Mouse (Mus musculus): ENCODE data around the gene Creb3l1.

The Creb3l1 gene

DNA sequence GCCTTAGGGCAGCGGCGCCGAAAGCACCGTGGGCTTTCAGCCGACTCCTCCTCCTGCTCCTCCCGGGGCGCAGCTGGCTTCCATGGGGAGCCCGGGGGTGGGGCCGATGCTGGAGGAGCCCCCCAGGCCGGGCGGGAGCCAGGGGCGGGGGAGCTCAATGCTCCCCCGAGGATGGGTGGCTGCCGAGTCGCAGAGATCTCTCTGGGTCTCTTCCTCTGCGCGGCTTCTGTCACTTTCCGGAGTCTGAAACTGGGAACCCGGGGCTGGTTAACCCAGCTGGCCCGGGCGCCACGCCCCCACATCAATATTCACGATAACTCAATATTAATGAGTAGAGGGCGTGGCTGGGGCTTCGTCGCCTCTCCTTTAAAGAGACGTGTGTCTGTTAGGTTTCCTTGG is at the start of gene Creb3l1:
Gene Creb3l1, minus strand, starts transcription at position 229 of the 399 bp plus-strand sequence.
- WGBS = under 1% methylated on average over 27 of the region's 27 CpGs

DNA sequence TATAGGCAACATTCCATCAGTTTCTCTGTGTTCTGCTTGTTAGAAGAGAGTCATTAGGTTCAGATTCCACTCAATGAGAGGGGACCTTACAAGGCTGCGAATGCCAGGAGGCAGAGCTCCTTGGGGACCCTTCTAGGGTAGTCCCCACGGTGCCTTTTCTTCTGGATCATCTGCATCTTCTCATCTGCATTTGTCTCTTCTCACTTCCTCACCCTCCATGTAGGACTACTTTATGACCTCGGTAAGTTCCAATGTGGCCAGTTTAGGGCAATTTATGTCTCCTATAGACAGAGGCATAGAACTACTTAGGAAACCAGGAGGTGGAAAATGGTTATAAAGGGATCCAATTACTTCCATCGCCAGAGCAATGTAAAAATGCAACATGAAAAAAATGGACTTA is 46.8 kb upstream of the Creb3l1 start:
- WGBS = 83% methylated on average over 4 of the region's 4 CpGs

- 51% methylated on average over 5 of the region's 5 CpGs for WGBS
Measured at GRCm38 (mm10) chr2:92069630-92070029, 45.3 kb upstream of the Creb3l1 start.

DNA sequence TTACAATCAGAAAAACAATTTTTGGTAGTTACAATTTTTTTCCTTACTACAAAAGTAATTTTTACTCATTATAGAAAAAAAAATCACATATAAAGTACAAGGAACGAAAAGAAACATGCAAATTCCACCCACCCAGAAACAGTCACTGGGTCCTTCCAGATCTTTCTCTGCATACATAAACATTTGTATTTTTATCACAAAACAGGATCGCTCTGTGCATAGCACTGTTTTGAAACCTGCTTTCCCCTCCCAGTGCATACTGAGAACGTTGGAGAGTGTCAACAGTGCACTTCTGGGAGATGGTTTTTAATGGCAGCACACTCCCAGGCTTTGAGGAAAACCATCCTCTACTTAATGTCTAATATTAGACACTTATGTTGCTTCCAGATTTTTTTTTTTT is 43.3 kb upstream of the Creb3l1 start:
- 44% methylated on average over 3 of the region's 3 CpGs for WGBS

DNA sequence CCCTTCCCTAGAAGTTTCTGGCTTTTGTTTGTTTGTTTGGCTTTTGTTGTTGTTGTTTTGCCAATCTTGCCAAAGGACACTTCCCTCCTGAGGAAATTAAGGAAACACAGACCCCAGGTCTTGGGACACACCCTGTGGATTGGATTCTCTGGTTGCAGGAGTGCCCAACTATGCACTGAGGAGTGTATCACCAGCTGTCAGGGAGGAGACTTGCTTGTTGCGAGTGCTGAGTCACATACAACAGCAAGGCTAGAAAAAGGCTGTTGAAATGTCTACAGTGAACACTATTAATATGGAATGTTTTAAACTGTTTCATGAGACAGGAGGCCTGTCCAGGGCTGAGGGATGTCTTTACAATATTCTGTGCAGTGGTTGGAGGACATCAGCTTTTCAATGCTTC is 42.6 kb upstream of the Creb3l1 start:
- 42% methylated on average over 1 of the region's 1 CpGs for WGBS

GRCm38 (mm10) chr2:92065938-92066337 is 41.6 kb upstream of the Creb3l1 start:
- 85% methylated on average over 6 of the region's 6 CpGs for WGBS

DNA sequence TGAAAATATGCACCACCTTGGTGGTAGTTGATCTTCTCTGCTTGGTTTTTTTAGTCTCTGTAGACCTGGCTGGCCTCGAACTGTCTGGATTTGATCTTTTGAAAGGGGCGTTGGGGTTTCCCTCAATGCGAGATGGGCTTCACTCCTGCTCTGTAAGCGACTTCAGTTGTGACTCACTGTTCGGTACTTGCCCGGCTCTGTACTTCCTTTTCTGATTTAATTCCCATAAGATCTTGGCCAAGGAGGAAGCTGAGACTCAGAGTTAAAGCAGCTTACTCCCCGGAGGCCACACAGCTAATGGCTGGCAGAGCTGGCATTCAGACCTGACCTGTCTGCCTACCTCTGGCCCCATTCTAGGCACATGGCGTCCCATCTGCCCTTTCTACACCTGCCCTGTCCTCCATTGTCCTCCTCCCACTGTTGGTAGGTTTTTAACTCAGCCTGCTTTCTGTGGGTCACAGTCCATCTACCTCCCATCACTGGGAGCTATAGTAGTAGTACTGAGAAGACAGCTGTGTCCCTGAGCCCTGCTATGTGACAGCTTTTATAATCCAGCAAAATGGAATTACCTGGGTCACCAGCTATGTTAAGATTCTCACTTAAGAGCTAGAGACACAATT is 41.1 kb upstream of the Creb3l1 start:
- 83% methylated on average over 8 of the region's 8 CpGs for WGBS

GRCm38 (mm10) chr2:92063106-92063505 is 38.8 kb upstream of the Creb3l1 start:
- WGBS = 90% methylated on average over 5 of the region's 5 CpGs

- 47% methylated on average over 5 of the region's 5 CpGs for WGBS
Measured at GRCm38 (mm10) chr2:92061337-92061736, 37.0 kb upstream of the Creb3l1 start.

DNA sequence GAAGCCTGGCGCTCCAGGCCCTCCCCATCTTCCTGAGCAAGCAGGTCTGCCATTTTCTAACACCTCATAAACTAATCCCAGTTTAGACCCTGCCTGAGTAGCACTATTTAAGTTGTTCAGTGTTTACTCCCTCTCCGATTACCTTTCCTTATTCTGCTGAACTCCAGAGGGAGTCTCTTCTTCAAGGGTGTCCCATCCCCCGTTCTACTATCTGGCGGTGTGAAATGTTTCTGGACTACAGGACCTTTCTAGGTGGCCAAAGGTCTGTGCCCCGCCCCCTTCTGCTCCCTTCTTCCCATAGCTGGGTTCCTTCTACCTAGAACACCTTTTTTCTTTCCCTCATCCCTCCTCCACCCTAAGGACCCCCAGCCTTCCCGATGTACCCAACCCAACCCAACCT is 36.0 kb upstream of the Creb3l1 start:
- WGBS = 34% methylated on average over 6 of the region's 6 CpGs

GRCm38 (mm10) chr2:92059481-92060220 is 35.3 kb upstream of the Creb3l1 start:
- WGBS = 1% methylated on average over 63 of the region's 63 CpGs

DNA sequence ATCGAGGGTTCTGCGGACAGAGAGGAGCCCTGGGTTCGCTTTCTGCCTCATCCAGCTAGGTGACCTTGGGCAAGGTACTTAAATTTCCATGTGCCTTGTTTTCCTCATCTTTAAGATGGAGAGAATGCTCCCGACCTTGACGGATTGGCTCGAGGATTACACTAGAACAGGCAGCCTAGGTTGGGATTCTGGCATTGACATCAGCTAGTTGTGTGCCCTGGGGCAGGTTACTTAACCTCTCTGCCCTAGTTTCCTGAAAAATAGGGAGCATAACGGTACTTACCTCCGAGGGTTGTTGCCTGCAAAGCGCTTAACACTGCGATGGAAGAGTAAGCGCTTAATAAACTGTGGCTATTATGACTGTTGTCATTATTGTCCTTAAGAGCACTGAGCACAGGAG is 34.6 kb upstream of the Creb3l1 start:
- under 1% methylated on average over 11 of the region's 11 CpGs for WGBS

DNA sequence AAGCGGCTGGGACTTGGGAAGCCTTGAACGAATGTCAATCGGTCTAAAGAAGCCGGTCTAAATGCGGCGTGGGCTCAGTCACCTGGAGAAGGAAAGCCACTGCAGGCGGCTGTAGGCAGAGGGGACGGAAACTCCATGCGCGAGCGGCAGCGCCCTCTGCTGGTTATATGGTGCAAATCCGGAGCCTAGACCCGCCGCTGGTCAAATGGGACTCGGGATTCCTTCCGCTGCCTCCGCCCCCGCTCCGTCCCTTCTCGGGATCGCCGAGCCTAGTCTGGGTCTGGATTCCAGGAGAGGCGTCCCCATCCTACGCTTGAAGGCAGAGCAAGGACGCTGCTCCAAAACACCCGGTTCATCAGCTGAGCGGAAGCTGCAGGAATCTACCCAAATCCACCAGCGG is 34.2 kb upstream of the Creb3l1 start:
- under 1% methylated on average over 29 of the region's 29 CpGs for WGBS

DNA sequence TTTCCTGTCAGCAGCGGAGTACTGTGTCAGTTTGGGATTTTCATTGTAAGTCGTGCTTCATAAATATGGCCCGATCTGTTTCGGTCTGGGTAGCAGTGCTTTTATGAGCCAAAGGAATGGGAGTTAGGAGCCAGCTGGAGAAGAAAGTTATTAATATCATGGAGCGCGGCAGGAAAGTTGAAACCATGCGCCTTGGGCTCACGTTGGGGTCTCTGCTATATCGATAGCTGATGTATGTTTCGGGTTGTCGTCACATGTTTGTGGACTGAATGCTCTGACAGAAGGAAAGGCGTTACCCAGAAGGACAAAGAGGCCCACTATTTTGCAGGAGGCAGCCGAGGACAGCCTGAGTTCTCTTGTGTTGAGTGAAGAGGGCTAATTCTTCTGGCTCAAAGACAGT is 32.5 kb upstream of the Creb3l1 start:
- 56% methylated on average over 13 of the region's 13 CpGs for WGBS

DNA sequence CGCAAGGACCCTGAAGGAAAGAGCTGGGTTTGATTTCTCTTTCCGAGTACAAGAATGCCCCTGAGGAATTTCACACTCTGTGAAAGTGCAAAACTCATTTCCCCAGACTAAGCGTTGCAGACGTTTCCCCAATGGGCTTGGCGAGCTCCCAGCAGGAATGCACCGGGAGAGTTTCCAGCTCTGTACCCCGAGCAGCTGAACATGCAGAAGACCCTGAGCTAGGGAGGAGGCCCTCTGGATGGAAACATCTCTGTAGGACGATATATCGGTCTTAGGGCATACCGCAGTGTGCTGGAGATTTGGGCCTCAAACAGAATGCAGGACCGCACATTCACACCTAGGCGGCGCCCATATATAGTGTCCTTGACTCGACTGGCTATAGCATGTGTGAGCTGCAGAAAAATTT is 31.5 kb upstream of the Creb3l1 start:
- 3% methylated on average over 14 of the region's 14 CpGs for WGBS

- 3% methylated on average over 38 of the region's 38 CpGs for WGBS
Measured at GRCm38 (mm10) chr2:92055101-92055813, 31.0 kb upstream of the Creb3l1 start.

DNA sequence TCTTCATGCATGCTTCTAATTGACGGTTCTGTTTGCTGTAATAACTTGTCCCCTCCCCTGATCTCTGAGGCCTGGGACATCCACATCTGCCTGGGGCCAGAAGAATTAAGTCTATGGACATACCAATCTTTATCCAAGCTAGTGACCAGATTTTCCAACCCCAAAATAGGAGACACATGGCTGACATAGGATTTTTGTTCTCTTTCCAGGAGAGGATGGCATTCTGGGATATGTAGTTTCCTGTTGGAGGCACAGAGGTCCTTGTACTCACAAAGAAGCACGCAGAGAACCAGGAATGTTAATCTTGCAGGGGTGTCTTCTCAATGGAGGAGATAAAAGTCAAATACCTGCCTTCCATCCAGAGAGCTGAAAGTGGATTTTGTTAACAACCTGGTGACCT is 28.5 kb upstream of the Creb3l1 start:
- 40% methylated on average over 2 of the region's 2 CpGs for WGBS

- WGBS = 37% methylated on average over 8 of the region's 8 CpGs
Measured at GRCm38 (mm10) chr2:92052188-92052587, 27.9 kb upstream of the Creb3l1 start.

DNA sequence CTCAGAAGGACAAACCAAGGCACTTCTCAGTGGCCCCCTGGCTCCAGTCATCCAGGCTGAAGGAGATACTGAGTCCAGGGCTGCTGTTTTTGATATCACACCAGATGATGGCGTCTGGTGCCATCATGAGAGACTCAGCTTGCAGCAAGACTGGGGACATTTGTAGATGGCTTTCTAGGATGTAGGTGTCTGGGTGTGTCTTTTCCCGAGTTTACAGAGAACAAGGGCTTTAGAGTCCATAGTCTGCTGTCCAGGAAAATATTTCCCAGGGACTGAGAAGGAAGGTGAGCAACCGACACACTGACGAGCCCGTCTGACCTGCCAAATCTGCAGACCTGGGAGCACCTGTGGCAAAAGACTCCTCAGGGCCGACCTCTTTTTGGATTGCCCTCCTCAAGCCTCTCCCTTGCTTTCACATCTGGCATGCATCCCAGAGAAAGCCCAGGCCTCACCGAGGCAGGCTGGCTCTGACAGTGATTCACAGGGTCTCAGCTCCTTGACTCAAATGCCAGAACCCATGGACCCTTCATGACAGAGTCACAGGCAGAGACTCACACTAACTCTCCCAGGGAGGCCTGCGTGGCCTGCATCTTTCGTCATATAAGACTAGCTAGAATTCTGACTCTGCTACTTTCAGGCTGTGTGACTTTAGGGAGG is 23.9 kb upstream of the Creb3l1 start:
- WGBS = 77% methylated on average over 9 of the region's 9 CpGs

- WGBS = 44% methylated on average over 4 of the region's 4 CpGs
Measured at GRCm38 (mm10) chr2:92047601-92048000, 23.3 kb upstream of the Creb3l1 start.

- WGBS = 87% methylated on average over 12 of the region's 12 CpGs
Measured at GRCm38 (mm10) chr2:92043285-92043684, 19.0 kb upstream of the Creb3l1 start.

DNA sequence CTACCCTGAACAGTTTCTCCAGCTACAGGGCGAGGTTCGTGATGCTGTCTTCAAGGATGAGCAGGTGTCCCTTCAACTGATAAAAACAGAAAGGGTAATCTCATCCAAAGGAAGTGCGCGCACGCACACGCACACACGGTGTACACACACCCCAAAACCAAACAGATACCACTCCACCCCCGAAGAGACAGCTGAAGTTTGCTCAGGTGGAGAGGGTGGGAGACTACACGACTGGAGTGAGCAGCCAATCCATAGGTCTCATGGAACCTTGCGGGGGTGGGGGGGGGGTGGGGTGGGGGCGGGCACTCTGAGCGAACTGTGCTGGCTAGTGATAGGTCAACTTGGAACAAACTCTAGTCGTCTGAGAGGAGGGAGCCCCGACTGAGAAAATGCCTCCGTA is 17.2 kb upstream of the Creb3l1 start:
- 77% methylated on average over 14 of the region's 15 CpGs for WGBS
